Mouse (Mus musculus): ENCODE measurements around the gene Slc2a3.
"Not testable (repeated sequence)": the region's sequence is repeated elsewhere in the genome, so short reads cannot be mapped to it uniquely, and the experiment has no call there.

Slc2a3 gene

DNA sequence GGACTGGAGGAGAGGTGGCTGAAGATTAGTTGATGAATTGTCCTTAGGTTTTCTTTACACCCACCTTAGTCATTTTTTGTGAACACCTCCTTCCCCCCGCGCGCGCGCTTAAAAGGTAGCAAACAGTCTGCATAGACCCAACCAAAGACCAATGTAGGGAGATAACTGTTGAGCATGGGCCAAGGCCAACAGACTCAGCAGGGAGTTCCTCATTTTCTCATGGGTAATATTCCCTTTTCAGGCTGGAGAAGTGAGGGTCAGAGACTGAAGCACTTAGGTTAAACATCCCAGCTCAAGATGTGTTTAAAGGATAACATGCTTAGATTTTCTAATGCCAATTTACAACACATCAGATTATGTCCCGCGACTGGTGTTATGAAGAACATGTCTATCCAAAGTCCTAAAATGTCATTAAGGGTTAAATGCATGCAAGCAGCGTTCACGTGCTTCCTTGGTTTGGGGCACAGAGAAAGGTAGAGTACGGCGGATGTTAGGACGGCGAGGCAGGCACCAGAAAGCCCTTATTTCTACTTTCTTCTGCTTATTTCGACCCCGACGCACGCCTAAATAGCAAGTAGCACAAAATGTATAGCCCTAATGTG lies 37.5 kb downstream of the Slc2a3 start:
- DNase-seq = no peak

DNA sequence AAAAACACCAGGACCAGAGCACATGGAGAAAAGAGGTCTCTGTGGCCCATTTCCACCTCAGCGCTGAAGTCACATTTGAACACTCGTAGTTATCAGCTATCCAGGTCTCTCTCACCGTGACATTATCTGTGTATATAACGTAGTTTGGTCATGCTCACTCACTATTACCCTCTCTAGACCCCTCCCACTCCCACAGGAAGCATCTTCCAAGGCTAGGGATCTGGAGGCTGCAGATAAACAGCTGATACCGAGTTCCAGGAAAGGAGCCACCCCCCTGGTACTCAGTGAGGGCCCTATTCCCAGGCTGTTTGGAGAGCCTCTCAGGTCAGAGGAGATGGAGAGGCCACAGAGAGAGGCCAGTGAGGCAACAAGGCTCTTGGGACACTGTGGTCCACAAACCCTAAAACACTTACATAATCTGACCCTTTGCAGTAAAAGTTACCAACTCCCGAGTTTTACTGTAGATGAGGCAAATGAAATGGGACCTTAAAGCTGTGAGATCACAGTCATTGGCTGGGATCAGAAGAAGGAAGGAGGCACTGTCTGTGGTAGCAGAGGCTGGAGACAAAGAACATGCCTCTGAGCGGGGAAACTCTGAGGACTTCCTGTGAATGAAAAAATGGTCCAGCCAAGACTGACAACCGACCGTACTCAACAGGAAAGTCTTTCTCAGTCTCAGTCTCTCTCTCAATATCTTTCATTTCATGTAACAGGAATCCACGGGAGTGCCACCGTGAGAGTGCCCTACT lies 38.3 kb downstream of the Slc2a3 start:
- DNase-seq = no peak

DNA sequence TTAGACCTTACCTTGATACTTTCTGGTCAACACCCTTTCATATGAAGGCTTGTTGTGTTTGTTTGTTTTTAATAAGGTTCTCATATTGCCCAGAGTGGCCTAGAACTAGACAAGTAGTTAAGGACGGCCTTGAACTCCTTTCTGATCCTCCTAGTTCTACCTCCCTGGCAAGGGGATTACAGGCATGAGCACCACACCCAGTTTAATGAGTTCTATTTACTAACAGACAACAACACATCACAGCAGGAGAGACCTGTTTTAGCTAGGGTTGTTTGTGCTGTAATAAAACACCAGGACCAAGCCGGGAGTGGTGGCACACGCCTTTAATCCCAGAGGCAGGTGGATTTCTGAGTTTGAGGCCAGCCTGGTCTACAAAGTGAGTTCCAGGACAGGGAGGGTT lies 39.0 kb downstream of the Slc2a3 start:
- no peak for DNase-seq

- no peak for DNase-seq
Measured at GRCm38 (mm10) chr6:122761901-122762300, 39.5 kb downstream of the Slc2a3 start.

DNA sequence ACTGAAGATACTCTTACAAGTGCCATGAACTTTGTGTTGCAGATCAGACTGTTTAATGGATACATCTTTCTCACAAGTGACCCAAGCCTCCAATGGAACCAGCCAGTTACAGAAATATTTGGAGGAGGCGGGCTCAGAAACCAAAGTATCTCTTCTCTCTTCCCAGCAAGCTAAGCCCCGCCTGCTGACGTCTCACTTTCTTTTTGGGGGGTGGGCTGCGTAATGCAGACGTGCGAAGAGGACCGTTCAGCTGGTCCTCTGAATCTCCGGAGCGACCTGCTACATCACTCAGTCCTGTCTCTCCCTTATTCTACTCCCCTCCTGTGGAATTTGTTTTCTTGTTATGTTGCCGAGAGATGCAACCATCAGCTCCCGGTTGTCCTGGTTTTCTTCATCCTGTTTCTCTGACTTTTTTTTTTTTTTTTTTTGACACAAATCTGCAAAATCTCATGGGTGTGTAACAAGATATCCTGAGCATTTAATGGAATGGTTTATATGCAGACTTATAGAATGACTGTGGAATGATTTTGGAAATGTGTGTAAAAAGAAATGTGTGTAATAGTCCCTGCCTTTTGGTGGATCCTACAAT lies 40.3 kb downstream of the Slc2a3 start:
- DNase-seq = peak; percentile 29 to 48

GRCm38 (mm10) chr6:122758732-122759131 lies 42.7 kb downstream of the Slc2a3 start:
- DNase-seq = no peak

DNA sequence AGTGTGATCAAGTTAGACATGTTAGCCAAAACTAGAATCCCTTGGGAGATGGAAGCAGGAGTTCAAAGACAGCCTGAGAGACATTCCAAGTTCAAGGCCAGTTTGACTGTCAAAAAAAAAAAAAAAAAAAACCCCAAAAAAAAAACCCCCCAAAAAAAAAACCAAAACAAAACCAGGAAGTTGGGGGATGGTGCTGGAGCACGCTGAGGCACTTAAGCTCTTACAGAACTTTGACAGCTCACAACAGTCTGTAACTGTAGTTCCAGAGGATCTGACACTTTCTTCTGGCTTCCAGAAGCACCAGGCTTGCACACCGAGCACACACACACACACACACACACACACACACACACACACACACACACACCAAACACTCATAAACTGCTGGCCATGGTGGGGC lies 45.5 kb downstream of the Slc2a3 start:
- DNase-seq = peak in 1 of 2 experiments; percentile 7

DNA sequence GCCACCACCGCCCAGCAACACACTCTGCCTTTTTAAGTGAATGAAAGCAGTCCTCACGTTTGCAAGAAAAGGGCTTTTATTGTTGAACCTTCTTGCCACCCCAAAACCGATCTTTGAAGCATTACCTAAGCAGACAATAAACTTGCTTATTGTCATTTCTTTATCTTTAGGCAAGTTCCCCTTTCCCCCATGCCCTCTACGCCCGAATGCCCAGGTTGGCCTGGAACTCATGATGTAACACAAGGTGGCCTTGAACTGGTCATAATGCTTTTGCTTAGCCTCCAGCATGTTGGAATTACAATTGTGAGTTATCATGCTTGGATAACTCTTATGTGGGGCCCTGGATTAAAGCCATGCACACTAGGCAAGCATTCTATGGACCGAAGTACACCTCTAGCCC lies 50.9 kb downstream of the Slc2a3 start:
- DNase-seq = no peak

GRCm38 (mm10) chr6:122744505-122745249 lies 56.8 kb downstream of the Slc2a3 start:
- DNase-seq = no peak

GRCm38 (mm10) chr6:122743353-122743752 lies 58.1 kb downstream of the Slc2a3 start:
- DNase-seq = peak in 1 of 2 experiments; percentile 14

DNA sequence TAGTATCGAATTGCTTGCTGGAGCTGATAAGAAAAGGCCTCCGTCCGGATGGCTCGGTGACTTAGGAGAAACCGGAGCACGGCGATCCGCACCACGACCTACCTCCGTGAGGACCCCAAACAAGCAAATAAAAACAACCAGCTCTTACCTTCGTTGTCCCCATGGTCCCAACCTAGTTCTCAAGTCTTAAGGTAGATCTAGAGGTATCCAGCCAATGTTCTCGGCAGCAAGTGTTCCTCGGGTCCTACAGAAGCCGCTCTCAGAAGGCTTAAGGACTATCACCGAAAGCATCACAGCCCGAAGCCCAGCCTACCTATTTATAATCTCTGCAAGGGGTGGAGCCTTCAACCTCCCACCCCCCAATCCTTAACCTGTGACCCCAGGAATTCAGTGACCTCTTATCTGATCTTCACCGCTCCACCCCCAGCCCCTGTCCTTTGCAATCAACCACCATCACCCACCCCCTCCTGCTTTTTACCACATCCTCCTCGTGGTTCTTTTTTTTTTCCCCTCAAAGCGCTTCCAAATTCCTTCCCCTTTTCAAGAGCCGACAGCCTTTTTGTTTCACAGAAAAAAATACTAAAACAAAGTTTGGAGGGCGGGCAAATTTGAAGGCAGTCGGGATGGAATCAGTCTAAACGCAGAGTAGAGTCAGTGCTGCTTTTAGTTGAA lies 59.1 kb downstream of the Slc2a3 start:
- DNase-seq = peak; percentile 42 to 47

GRCm38 (mm10) chr6:122741460-122742227 lies 59.8 kb downstream of the Slc2a3 start:
- DNase-seq = peak in 1 of 2 experiments; percentile 26

GRCm38 (mm10) chr6:122739952-122740351 lies 61.5 kb downstream of the Slc2a3 start:
- DNase-seq = peak; percentile 24 to 62

GRCm38 (mm10) chr6:122719942-122720341 lies 81.5 kb downstream of the Slc2a3 start:
- DNase-seq = peak in 1 of 2 experiments; percentile 68

DNA sequence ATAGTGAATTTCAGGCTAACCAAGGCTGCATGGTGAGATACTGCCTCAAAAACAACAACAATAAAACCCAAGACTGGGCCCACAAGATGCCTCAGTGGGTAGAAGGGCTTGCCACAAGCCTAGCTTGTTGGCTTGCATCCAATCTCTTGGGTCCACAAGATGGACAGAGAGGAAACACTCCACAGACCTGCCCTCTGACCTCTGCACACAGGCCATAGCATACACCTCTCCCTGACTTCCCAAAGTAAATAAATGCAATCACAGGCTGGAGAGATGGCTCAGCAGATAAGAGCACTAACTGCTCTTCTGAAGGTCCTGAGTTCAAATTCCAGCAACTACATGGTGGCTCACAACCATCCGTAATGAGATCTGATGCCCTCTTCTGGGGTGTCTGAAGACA lies 83.2 kb downstream of the Slc2a3 start:
- DNase-seq = not testable (repeated sequence)

- DNase-seq = no peak
Measured at GRCm38 (mm10) chr6:122715886-122716285, 85.6 kb downstream of the Slc2a3 start.

GRCm38 (mm10) chr6:122714707-122715365 lies 86.6 kb downstream of the Slc2a3 start:
- DNase-seq = no peak

GRCm38 (mm10) chr6:122713116-122713515 lies 88.3 kb downstream of the Slc2a3 start:
- not testable (repeated sequence) for DNase-seq

- DNase-seq = no peak
Measured at GRCm38 (mm10) chr6:122711455-122711854, 90.0 kb downstream of the Slc2a3 start.

DNA sequence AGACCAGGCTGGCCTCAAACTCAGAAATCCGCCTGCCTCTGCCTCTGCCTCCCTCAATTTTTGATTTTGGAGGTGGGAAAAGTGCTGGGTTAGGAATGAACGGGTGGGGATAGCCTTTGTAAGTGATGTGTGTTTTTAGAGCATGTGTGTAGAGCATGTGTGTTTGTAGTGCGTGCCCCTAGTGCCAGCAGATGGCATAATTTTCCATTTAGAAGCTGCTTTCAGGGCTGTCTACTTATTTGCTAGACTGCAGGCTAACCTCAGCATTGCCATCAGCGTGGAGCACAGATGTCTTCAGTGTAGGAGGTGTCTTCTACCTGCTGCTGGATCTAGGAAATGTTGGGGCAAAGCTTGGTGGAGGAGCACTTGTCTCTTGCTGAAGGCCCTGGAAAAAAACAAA lies 92.6 kb downstream of the Slc2a3 start:
- DNase-seq = no peak

DNA sequence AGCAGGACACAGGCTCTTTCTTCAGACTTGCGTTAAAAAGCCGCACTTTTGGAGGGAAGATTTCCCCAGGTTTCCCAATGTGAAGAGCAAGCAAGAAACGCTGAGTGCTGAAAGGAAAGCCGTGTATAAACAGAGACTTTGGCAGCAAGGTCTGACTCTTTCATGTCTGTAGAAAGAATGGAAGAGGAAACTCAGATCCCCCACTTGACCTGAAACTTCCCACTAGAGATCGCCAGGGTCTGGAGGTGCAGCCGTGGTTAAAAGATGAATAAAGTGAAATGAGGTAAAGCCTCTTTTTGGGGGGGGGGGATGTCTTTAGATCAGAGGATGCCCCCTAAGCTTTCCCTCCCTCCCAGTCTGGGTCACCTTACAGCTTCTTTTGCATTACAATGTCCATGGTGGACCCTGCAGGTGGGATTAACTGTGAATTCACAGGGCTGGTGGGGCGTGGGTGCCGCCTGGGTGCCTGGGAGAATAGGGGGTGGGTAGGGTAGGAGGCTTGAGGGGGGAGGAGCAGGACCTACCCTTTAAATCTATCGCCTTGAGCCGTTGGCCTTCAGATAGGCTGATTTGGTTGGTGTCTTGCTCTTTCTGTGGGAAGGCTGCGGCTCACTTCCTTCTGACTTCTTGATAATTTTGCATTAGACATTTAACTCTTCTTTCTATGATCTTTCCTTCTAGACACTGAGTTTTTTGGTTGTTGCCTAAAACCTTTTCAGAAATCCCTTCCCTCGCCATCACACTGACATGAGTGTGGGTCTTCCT lies 94.2 kb downstream of the Slc2a3 start, which contains the start of gene Nanog:
Gene Nanog (plus strand): TSS at position 454 of the 765 bp plus-strand sequence.
- no peak for DNase-seq
